Mouse (Mus musculus): Measurements from ENCODE around the gene Fth1. TPM values are rescaled to one million over a fixed set of nuclear protein-coding genes. Genes with fewer than 3 reads are reported as not detected.

Gene Fth1
- polyA plus RNA-seq, 2 experiments: 1,645 to 3,787 TPM

GRCm38 (mm10) chr19:9998736-9999486 lies 18.5 kb downstream of the Fth1 start:
- TF ChIP-seq CTCF (IDR thresholded peaks at IDR 0.05; ENCODE audit: low read depth): no peak
- no peak for TF ChIP-seq EP300 (IDR thresholded peaks at IDR 0.05; ENCODE audit: low read depth)
- Histone ChIP-seq H3K9me3 (ENCODE audit: control insufficient read depth, low read length) (no peaks in the 10 kb centered on the region), H3K27ac (no peak overlapping the region), H3K4me1 (replicated peaks; ENCODE audit: control insufficient read depth in 2 of 2, insufficient read depth in 2 of 2, low read length in 1 of 2) (no peaks in the 10 kb centered on the region), H3K4me3 (ENCODE audit: insufficient read depth in 1 of 2, low read depth in 2 of 2, low read length in 2 of 2) (no peak overlapping the region), H3K9ac (replicated peaks) (no peak overlapping the region), H3K36me3 (replicated peaks; ENCODE audit: control insufficient read depth, insufficient read depth, low read depth) (no peaks in the 10 kb centered on the region), H3K27me3 (ENCODE audit: control insufficient read depth, insufficient read depth, low read length) (no peaks in the 10 kb centered on the region), H3K4me2 (ENCODE audit: low read depth) (no peak overlapping the region)
- WGBS (ENCODE audit: insufficient replicate concordance): 56% methylated on average over 13 of the region's 13 CpGs
- no peak for ATAC-seq (ENCODE audit: insufficient read depth)
- no peak for DNase-seq (ENCODE audit: low read depth in 3 of 3, low spot score in 3 of 3)

- TF ChIP-seq CTCF (IDR thresholded peaks at IDR 0.05; ENCODE audit: low read depth) (peak; percentile 88), EP300 (IDR thresholded peaks at IDR 0.05; ENCODE audit: low read depth) (no peak)
- Histone ChIP-seq H3K4me2 (ENCODE audit: low read depth) (no peak overlapping the region), H3K36me3 (replicated peaks; ENCODE audit: control insufficient read depth, insufficient read depth, low read depth) (no peaks in the 10 kb centered on the region), H3K9me3 (ENCODE audit: control insufficient read depth, low read length) (no peaks in the 10 kb centered on the region), H3K27ac (no peak overlapping the region), H3K27me3 (ENCODE audit: control insufficient read depth, insufficient read depth, low read length) (no peaks in the 10 kb centered on the region), H3K4me3 (ENCODE audit: insufficient read depth in 1 of 2, low read depth in 2 of 2, low read length in 2 of 2) (no peak overlapping the region), H3K4me1 (replicated peaks; ENCODE audit: control insufficient read depth in 2 of 2, insufficient read depth in 2 of 2, low read length in 1 of 2) (peaks cover 0 to 2% of the 10 kb centered on the region in 2 experiments; a peak in 1 of 4 replicates), H3K9ac (replicated peaks) (no peak overlapping the region)
- 19% methylated on average over 3 of the region's 3 CpGs for WGBS (ENCODE audit: insufficient replicate concordance)
- ATAC-seq (ENCODE audit: insufficient read depth) (peak; percentile 56; the same call in 1 of the 2 replicates), DNase-seq (ENCODE audit: low read depth in 3 of 3, low spot score in 3 of 3) (no peak)
Observed at GRCm38 (mm10) chr19:10000330-10000729, 19.9 kb downstream of the Fth1 start.

GRCm38 (mm10) chr19:10001206-10001969 lies 21.0 kb downstream of the Fth1 start, which contains the start of the genes Best1 and Rab3il1:
TSS of gene Best1 (minus strand) at chr19:10001633.
TSS of gene Rab3il1 (plus strand) at chr19:10001669.
- 67% methylated on average over 7 of the region's 7 CpGs for WGBS (ENCODE audit: insufficient replicate concordance)
- H3K36me3 ChIP-seq (replicated peaks; ENCODE audit: control insufficient read depth, insufficient read depth, low read depth): no peaks in the 10 kb centered on the region
- no peaks in the 10 kb centered on the region for H3K9me3 ChIP-seq (ENCODE audit: control insufficient read depth, low read length)
- no peaks in the 10 kb centered on the region for H3K27me3 ChIP-seq (ENCODE audit: control insufficient read depth, insufficient read depth, low read length)
- peaks cover 0 to 2% of the 10 kb centered on the region in 2 experiments; a peak in 1 of 4 replicates for H3K4me1 ChIP-seq (replicated peaks; ENCODE audit: control insufficient read depth in 2 of 2, insufficient read depth in 2 of 2, low read length in 1 of 2)
- H3K4me3 ChIP-seq (ENCODE audit: insufficient read depth in 1 of 2, low read depth in 2 of 2, low read length in 2 of 2): no peak within 1 kb of the TSS
- no peak within 1 kb of the TSS for H3K4me2 ChIP-seq (ENCODE audit: low read depth)
- DNase-seq (ENCODE audit: low read depth in 3 of 3, low spot score in 3 of 3) (no peak), ATAC-seq (ENCODE audit: insufficient read depth) (no peak; the same call in 1 of the 2 replicates)
- no peak within 1 kb of the TSS for H3K9ac ChIP-seq (replicated peaks)
- H3K27ac ChIP-seq: no peak within 1 kb of the TSS
- TF ChIP-seq CTCF (IDR thresholded peaks at IDR 0.05; ENCODE audit: low read depth) (no peak), EP300 (IDR thresholded peaks at IDR 0.05; ENCODE audit: low read depth) (no peak)

- no peak for ATAC-seq (ENCODE audit: insufficient read depth)
- WGBS (ENCODE audit: insufficient replicate concordance): 93% methylated on average over 1 of the region's 1 CpGs
Observed at GRCm38 (mm10) chr19:10003696-10004095, 23.3 kb downstream of the Fth1 start.

GRCm38 (mm10) chr19:10011408-10011807 lies 31.0 kb downstream of the Fth1 start:
- H3K9me3 ChIP-seq (ENCODE audit: control insufficient read depth, low read length): no peaks in the 10 kb centered on the region
- peaks cover 25 to 34% of the 10 kb centered on the region in 2 experiments for H3K4me1 ChIP-seq (replicated peaks; ENCODE audit: control insufficient read depth in 2 of 2, insufficient read depth in 2 of 2, low read length in 1 of 2)
- DNase-seq (ENCODE audit: low read depth in 3 of 3, low spot score in 3 of 3): no peak
- 48% methylated on average over 1 of the region's 1 CpGs for WGBS (ENCODE audit: insufficient replicate concordance)
- H3K27ac ChIP-seq: no peak overlapping the region
- no peak overlapping the region for H3K4me2 ChIP-seq (ENCODE audit: low read depth)
- no peak overlapping the region for H3K4me3 ChIP-seq (ENCODE audit: insufficient read depth in 1 of 2, low read depth in 2 of 2, low read length in 2 of 2)
- no peaks in the 10 kb centered on the region for H3K27me3 ChIP-seq (ENCODE audit: control insufficient read depth, insufficient read depth, low read length)
- no peaks in the 10 kb centered on the region; the same call in 1 of the 2 replicates for H3K36me3 ChIP-seq (replicated peaks; ENCODE audit: control insufficient read depth, insufficient read depth, low read depth)
- H3K9ac ChIP-seq (replicated peaks): no peak overlapping the region
- ATAC-seq (ENCODE audit: insufficient read depth): no peak
- TF ChIP-seq CTCF (IDR thresholded peaks at IDR 0.05; ENCODE audit: low read depth): no peak
- TF ChIP-seq EP300 (IDR thresholded peaks at IDR 0.05; ENCODE audit: low read depth): no peak

More at GRCm38 (mm10) chr19:10003696-10004095, 23.3 kb downstream of the Fth1 start:
- Histone ChIP-seq H3K36me3 (replicated peaks; ENCODE audit: control insufficient read depth, insufficient read depth, low read depth) (no peaks in the 10 kb centered on the region), H3K4me1 (replicated peaks; ENCODE audit: control insufficient read depth in 2 of 2, insufficient read depth in 2 of 2, low read length in 1 of 2) (peaks cover 0 to 2% of the 10 kb centered on the region in 2 experiments; a peak in 1 of 4 replicates), H3K9me3 (ENCODE audit: control insufficient read depth, low read length) (no peaks in the 10 kb centered on the region), H3K9ac (replicated peaks) (no peak overlapping the region), H3K27ac (no peak overlapping the region), H3K4me3 (ENCODE audit: insufficient read depth in 1 of 2, low read depth in 2 of 2, low read length in 2 of 2) (no peak overlapping the region), H3K4me2 (ENCODE audit: low read depth) (no peak overlapping the region), H3K27me3 (ENCODE audit: control insufficient read depth, insufficient read depth, low read length) (no peaks in the 10 kb centered on the region)
- no peak for TF ChIP-seq EP300 (IDR thresholded peaks at IDR 0.05; ENCODE audit: low read depth)
- no peak for TF ChIP-seq CTCF (IDR thresholded peaks at IDR 0.05; ENCODE audit: low read depth)
- no peak for DNase-seq (ENCODE audit: low read depth in 3 of 3, low spot score in 3 of 3)
